Mouse (Mus musculus): ENCODE data around the gene Tex35. TPM values are rescaled to one million over a fixed set of nuclear protein-coding genes. Genes with fewer than 3 reads are reported as not detected.

Gene Tex35
- 0.16 and 0.19 TPM in 2 replicates for polyA plus RNA-seq (2012; rRNA removed)

GRCm38 (mm10) chr1:157108580-157108979 is at the start of gene Tex35:
Gene Tex35 (minus strand): TSS chr1:157108680.

Other genes with a start within 250 kb of the Tex35 start
- gene Ralgps2, start 169.1 kb downstream of the Tex35 start, polyA plus RNA-seq (2012; rRNA removed) = 45.4 and 77.9 TPM in 2 replicates